Mouse (Mus musculus) cerebellum, adult 8-10 months (tissue): ENCODE results near the gene Zfp661.

Experiments used
- DNase-seq: peaks from one replicate; pipeline ENCODE4 v3.0.0; 2022

The Zfp661 gene

GRCm38 (mm10) chr2:127550446-127550845, 36.4 kb downstream of the Zfp661 start:
- DNase-seq, result no peak

- no peak for DNase-seq
These were observed 37.2 kb downstream of the Zfp661 start for GRCm38 (mm10) chr2:127549711-127550110.

- no peak for DNase-seq
These were observed 38.4 kb downstream of the Zfp661 start for GRCm38 (mm10) chr2:127548342-127549074.

- DNase-seq, result no peak
These were observed 45.2 kb downstream of the Zfp661 start for GRCm38 (mm10) chr2:127541697-127542096.

DNA sequence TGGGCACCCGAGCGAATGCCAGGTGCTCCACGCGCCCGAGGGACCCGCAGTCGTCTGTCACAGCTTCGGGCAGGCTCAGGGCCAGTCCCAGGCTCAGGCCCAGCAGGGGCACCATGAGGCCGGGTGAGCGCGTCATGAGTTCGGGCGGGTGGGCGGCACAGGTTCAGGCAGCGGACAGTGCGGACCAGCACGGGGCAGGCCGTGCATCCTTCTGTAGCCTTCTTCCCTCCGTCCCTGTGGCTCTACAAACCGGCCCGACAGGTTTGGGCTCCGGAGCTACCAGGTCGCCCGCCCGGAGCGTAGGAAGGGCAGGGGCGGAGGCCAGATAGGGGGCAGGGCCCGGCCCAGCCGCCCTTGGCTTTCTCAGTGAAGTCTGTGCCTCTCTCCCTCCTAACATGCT, 45.7 kb downstream of the Zfp661 start, which contains the start of gene Prom2:
Gene Prom2, minus strand, starts transcription at position 283 of the 400 bp plus-strand sequence.
- DNase-seq, result peak; percentile 56

DNA sequence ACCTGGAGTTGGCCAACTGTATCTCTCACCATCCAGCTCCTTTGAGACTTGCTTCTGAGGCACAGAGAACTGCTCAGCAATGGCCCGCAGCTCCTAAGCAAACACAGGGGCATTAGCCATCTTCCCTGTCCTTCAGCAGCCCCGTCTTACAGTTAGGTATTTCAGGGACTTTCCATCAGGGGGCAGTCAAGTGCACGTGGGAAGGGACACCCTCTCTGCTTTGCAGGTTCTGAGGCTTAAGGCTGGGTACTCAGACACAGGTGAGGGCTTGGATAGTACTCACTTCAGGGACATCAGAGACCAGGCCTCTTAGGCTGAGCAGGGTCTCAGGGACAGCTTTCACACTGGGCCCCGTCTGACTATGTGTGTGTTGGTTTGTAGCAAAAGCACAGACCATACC, 47.4 kb downstream of the Zfp661 start:
- DNase-seq, result peak; percentile 65

DNA sequence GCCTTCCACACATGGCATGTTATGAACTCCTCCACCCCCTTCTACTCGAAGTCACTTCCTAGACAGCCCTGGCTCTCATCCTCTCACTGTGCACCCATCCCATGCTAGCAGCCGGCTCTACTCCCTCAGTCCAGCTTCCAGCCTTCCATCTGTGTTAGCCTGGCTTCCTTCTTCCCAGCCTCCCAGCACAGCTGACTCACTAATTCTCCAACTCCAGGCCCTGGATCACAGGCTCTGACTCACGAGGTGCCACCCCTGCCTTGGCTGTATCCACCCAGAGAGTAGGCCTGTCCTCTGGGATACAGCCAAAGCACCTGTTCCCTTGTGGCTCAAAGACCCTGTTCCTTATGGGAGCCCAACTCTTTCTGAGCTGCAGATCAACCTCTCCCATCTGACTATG, 49.3 kb downstream of the Zfp661 start:
- DNase-seq, result no peak

DNA sequence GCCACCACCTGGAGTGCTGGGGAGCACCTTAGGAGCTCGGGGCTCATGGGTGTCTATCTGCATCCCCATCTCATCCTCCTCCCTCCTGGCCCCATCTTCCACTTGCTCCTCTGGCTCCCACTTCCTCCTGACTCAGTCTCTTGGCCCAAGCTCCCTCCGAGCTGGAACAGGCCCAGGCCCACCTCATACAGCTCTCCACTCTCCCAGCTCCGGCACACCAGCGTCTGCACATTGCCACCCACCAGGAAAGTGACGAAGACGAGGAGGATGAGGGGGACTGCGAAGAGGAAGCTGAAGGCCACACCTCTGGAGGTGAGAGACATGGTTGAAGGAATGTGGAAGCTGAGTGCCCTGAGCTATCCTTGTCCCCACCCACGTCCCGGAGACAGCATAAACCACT, 51.5 kb downstream of the Zfp661 start:
- DNase-seq, result no peak

GRCm38 (mm10) chr2:127532379-127532778, 54.5 kb downstream of the Zfp661 start:
- no peak for DNase-seq

- no peak for DNase-seq
These were observed 55.3 kb downstream of the Zfp661 start for GRCm38 (mm10) chr2:127531592-127531991.

DNA sequence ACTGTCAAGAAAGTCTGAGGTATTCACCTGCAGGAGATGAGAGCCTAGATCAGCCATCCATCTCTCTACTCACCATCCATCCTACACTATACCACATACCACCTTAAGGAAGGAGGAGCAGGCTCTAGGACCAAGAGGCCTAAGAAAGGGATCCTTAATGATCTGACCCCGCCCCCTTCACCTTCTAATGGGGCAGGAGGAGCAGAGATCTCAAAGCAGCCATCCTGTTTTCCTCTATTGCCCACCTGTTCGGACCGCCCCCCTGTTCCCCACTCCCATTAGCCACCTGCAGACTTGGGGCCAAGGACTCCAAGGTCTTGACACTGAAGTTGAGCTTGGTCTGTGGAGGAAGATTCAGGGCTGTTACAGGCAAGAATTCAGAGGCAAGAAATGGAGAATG, 56.5 kb downstream of the Zfp661 start:
- DNase-seq, result no peak

GRCm38 (mm10) chr2:127525004-127525775, 61.7 kb downstream of the Zfp661 start:
- peak; percentile 73 for DNase-seq
